Mouse (Mus musculus) limb, embryonic 11.5 days (tissue): ENCODE results near the gene Gtf2ird1. TPM values are rescaled to one million over a fixed set of nuclear protein-coding genes. Genes with fewer than 3 reads are reported as not detected.

ENCODE experiments used
- ATAC-seq: fragments of 200-750 bp; cut with Nextera tagmentation; 2 replicates; pipeline ENCODE4 v1.8.0; 2017; ENCODE audit warnings: low read depth; ENCODE audit not compliant: insufficient number of reproducible peaks, low FRiP score, low TSS enrichment
- DNase-seq: peaks from one replicate; pipeline ENCODE4 v3.0.0-alpha.2; 2015; ENCODE audit warnings: low spot score
- H3K27ac ChIP-seq: fragments of 300-500 bp; sonication (generic); replicated peaks from 2 replicates; pipeline ENCODE4 v1.5.1; 2014; ENCODE audit warnings: low read depth, mild to moderate bottlenecking, low read length
- H3K27me3 ChIP-seq: fragments of 300-500 bp; sonication (generic); 2 replicates; pipeline ENCODE4 v1.6.1; 2014; ENCODE audit warnings: mild to moderate bottlenecking, low read length, mixed read lengths; ENCODE audit not compliant: control insufficient read depth, insufficient read depth
- H3K36me3 ChIP-seq: fragments of 300-500 bp; sonication (generic); 2 replicates; pipeline ENCODE4 v1.6.1; 2014; ENCODE audit warnings: mild to moderate bottlenecking, low read length, moderate library complexity, mixed read lengths; ENCODE audit not compliant: control insufficient read depth, insufficient read depth
- H3K4me1 ChIP-seq: fragments of 300-500 bp; sonication (generic); 2 replicates; pipeline ENCODE4 v1.6.1; 2014; ENCODE audit warnings: low read length, mixed read lengths; ENCODE audit not compliant: control insufficient read depth, insufficient read depth
- H3K4me2 ChIP-seq: fragments of 300-500 bp; sonication (generic); 2 replicates; pipeline ENCODE4 v1.6.1; 2014; ENCODE audit warnings: low read depth, mild to moderate bottlenecking, moderate library complexity; ENCODE audit not compliant: severe bottlenecking
- H3K4me3 ChIP-seq: fragments of 300-500 bp; sonication (generic); 2 replicates; pipeline ENCODE4 v1.5.1; 2014; ENCODE audit warnings: low read depth, low read length
- H3K9ac ChIP-seq: fragments of 300-500 bp; sonication (generic); 2 replicates; pipeline ENCODE4 v1.6.1; 2014; ENCODE audit warnings: mild to moderate bottlenecking, low read length
- H3K9me3 ChIP-seq: fragments of 300-500 bp; sonication (generic); 2 replicates; pipeline ENCODE4 v1.6.1; 2016; ENCODE audit warnings: low read length; ENCODE audit not compliant: control insufficient read depth
- WGBS: fragments of 180-500 bp; shearing (Covaris S2); extraction: QIAGEN DNeasy Blood & Tissue Kit; methylation state at CpG from one replicate; pipeline ENCODE4 v1.1.7; 2014; 5-methylcytosine and 5-hydroxymethylcytosine counted together
- polyA plus RNA-seq: library from polyadenylated mRNA; unstranded; fragments of >200 nt; fragmentation: Nextera tagmentation; extraction: Ambion mirVana; gene quantifications from 2 replicates; pipeline ENCODE4 v1.2.1, GENCODE M21; 2014

The Gtf2ird1 gene
- polyA plus RNA-seq, 1 experiment from 2014 or later: 126 TPM

GRCm38 (mm10) chr5:134409606-134410306, 46.8 kb downstream of the Gtf2ird1 start:
- no peaks in the 10 kb centered on the region for H3K9me3 ChIP-seq

GRCm38 (mm10) chr5:134408119-134408518, 48.4 kb downstream of the Gtf2ird1 start:
- DNase-seq: no peak
- Histone ChIP-seq H3K27ac (no peak overlapping the region), H3K4me2 (no peak overlapping the region), H3K36me3 (peaks cover 49% of the 10 kb centered on the region), H3K9ac (no peak overlapping the region), H3K4me3 (no peak overlapping the region), H3K9me3 (no peaks in the 10 kb centered on the region), H3K4me1 (no peaks in the 10 kb centered on the region), H3K27me3 (no peaks in the 10 kb centered on the region)
- WGBS: 87% methylated on average over 5 of the region's 5 CpGs
- ATAC-seq: no peak

More at GRCm38 (mm10) chr5:134409606-134410306, 46.8 kb downstream of the Gtf2ird1 start:
- H3K4me2 ChIP-seq: no peak overlapping the region
- no peak overlapping the region for H3K4me3 ChIP-seq
- DNase-seq (no peak), ATAC-seq (peak; percentile 47; the same call in 1 of the 2 replicates)
- peaks cover 46% of the 10 kb centered on the region for H3K36me3 ChIP-seq
- H3K27me3 ChIP-seq: no peaks in the 10 kb centered on the region
- 97% methylated on average over 6 of the region's 6 CpGs for WGBS
- no peak overlapping the region for H3K9ac ChIP-seq
- H3K27ac ChIP-seq: no peak overlapping the region
- no peaks in the 10 kb centered on the region for H3K4me1 ChIP-seq

DNA sequence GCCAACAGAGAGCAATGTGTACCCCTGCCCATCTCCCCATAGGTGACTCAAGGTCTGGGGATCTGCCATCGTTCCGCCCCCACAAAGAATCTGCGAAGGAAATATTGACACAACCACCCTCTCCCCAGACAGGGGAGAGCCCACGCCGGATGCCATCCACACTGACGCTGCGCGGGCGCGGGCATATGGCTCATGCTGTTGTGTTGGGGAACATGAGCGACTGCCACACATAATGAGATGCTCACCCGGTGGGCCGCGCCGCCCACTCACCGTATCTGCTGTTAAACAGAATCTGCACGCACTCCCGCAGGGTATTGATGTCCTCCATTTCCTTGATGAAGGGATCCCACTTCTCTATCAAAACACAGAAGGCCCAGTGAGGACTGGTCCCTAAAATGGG, 54.7 kb downstream of the Gtf2ird1 start:
- Histone ChIP-seq H3K36me3 (peaks cover 45% of the 10 kb centered on the region), H3K9ac (no peak overlapping the region), H3K27ac (no peak overlapping the region), H3K4me1 (no peaks in the 10 kb centered on the region), H3K9me3 (no peaks in the 10 kb centered on the region), H3K4me2 (no peak overlapping the region), H3K27me3 (no peaks in the 10 kb centered on the region), H3K4me3 (no peak overlapping the region)
- DNase-seq (no peak), ATAC-seq (no peak)
- 97% methylated on average over 18 of the region's 18 CpGs for WGBS

DNA sequence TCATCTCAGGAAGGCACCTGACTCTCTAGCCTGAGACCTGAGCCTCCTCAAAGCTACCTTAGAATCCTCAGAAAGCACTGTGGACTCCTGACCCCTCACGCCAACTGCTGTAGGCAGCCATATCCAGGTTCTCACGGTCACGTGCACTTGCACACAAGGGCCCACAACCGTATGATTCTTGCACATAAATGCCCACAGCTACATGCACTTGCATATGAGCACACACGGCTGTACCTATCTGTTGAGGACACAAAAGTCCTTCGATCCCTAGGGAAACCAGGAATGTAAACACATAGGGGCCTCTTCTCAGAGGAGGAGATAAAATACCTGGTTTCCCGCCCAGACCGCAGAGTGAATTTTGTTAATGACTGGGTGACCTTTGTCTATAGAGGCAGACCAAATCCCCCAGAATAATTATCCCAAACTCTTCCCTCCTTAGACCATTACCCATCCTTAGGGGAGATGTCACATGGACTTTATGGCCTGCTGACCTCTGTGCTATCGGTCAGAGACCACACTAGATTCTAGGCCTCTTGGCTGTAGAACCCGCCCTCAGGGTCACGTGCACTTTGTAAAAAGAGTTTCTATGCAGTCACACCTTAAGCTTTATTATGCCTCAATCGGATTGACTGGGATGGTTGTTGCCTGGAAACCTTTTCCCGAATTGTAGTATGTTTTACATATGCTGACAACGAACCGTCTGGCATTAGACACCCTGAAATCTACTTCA, 58.9 kb downstream of the Gtf2ird1 start:
- Histone ChIP-seq H3K4me1 (no peaks in the 10 kb centered on the region; the same call in 1 of the 2 replicates), H3K4me2 (no peak overlapping the region), H3K9ac (no peak overlapping the region), H3K4me3 (no peak overlapping the region), H3K36me3 (peaks cover 30% of the 10 kb centered on the region), H3K9me3 (0 out of 2 replicates have a peak, but pooled peaks cover 3% of the 10 kb centered on the region), H3K27ac (no peak overlapping the region), H3K27me3 (no peaks in the 10 kb centered on the region)
- ATAC-seq (no peak), DNase-seq (no peak)
- 92% methylated on average over 15 of the region's 15 CpGs for WGBS

- H3K4me3 ChIP-seq: no peak overlapping the region
- 0 out of 2 replicates have a peak, but pooled peaks cover 3% of the 10 kb centered on the region for H3K9me3 ChIP-seq
- peaks cover 22% of the 10 kb centered on the region; the same call in 1 of the 2 replicates for H3K36me3 ChIP-seq
- no peak overlapping the region for H3K9ac ChIP-seq
- 74% methylated on average over 9 of the region's 9 CpGs for WGBS
- ATAC-seq (no peak), DNase-seq (no peak)
- H3K4me1 ChIP-seq: no peaks in the 10 kb centered on the region; the same call in 1 of the 2 replicates
- no peak overlapping the region for H3K4me2 ChIP-seq
- no peaks in the 10 kb centered on the region for H3K27me3 ChIP-seq
- H3K27ac ChIP-seq: 0 out of 2 replicates have a peak overlapping the region, but pooled peaks have one; percentile 40
Measured at GRCm38 (mm10) chr5:134396519-134396918, 60.0 kb downstream of the Gtf2ird1 start.

DNA sequence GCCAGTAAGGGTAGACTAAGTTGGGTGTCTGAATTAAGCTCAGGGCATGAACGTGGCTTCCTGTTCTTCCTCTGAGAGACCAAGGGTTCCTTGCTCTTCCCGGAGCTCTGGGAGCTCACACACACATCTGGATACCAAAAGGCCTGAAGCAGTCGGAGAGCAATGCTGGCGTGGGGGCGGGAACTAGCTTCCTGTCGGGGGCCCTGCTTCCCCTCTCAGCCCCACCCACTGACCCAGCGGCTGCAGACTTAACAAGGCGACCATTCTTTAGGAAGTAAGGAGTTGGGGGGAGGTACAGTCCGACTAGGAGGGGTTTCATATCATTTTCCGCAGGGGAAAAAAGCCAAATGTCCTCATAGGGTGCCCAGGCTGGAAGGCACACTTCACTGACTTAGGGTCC, 61.9 kb downstream of the Gtf2ird1 start:
- Histone ChIP-seq H3K9ac (0 out of 2 replicates have a peak overlapping the region, but pooled peaks have one; percentile 12), H3K4me2 (no peak overlapping the region; the same call in 1 of the 2 replicates), H3K4me1 (no peaks in the 10 kb centered on the region; the same call in 1 of the 2 replicates), H3K27me3 (no peaks in the 10 kb centered on the region), H3K36me3 (peaks cover 32% of the 10 kb centered on the region; the same call in 1 of the 2 replicates), H3K9me3 (0 out of 2 replicates have a peak, but pooled peaks cover 3% of the 10 kb centered on the region), H3K27ac (peak overlapping the region; percentile 86), H3K4me3 (no peak overlapping the region)
- peak; percentile 92 for DNase-seq
- 8% methylated on average over 10 of the region's 10 CpGs for WGBS
- ATAC-seq: peak; percentile 79

DNA sequence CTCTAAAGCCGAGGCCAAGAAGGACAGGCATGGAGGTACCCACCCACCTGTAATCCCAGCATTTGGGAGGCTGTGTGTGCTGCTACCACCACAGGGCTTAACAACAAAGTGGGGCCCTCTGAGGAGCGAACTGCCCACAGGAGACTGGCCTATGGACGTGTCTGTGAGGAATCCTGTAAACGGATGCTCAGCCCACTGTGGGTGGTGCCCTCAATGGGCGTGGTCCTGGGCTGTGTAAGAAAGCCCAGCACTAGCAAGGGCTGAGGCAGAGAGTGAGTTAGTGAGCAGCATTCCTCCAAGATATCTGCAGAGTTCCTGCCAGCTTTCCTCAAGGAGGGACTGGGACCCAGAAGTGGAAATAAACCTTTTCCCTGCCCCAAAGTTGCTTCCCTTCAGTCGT, 62.9 kb downstream of the Gtf2ird1 start:
- 77% methylated on average over 6 of the region's 6 CpGs for WGBS
- no peak for ATAC-seq
- no peak overlapping the region for H3K9ac ChIP-seq
- DNase-seq: no peak
- H3K9me3 ChIP-seq: 0 out of 2 replicates have a peak, but pooled peaks cover 3% of the 10 kb centered on the region
- H3K27me3 ChIP-seq: no peaks in the 10 kb centered on the region
- H3K4me1 ChIP-seq: no peaks in the 10 kb centered on the region; the same call in 1 of the 2 replicates
- H3K36me3 ChIP-seq: peaks cover 34% of the 10 kb centered on the region; the same call in 1 of the 2 replicates
- H3K27ac ChIP-seq: peak overlapping the region; percentile 86; the same call in 1 of the 2 replicates
- H3K4me3 ChIP-seq: no peak overlapping the region
- no peak overlapping the region for H3K4me2 ChIP-seq

DNA sequence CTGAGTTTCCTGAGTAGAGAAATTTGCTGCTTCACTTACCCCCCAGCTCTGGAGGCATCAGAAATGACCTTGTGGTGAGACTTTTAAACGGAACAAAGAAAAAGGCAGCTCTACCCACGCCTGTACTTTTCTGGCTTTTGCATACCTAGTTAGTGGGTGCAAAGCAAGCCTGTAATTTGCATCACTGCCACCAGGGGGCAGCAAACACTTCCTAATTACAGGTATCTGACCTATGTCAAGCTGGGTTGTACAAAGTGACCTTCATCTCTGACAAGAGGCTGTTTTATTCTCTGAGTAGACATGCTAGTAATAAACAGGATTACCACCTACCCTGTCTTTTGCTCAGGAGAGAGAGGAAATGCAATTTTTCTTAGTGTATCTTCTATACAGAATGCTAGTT, 71.4 kb downstream of the Gtf2ird1 start:
- 70% methylated on average over 2 of the region's 2 CpGs for WGBS

More for the DNA sequence above, 71.4 kb downstream of the Gtf2ird1 start:
- Histone ChIP-seq H3K27me3 (no peaks in the 10 kb centered on the region), H3K4me3 (no peak overlapping the region), H3K4me2 (no peak overlapping the region), H3K27ac (no peak overlapping the region), H3K4me1 (no peaks in the 10 kb centered on the region), H3K9ac (no peak overlapping the region), H3K9me3 (no peaks in the 10 kb centered on the region), H3K36me3 (peaks cover 50% of the 10 kb centered on the region)
- ATAC-seq: no peak
- DNase-seq: peak; percentile 87
